Mouse (Mus musculus): ENCODE data around the gene Olfr656. TPM values are rescaled to one million over a fixed set of nuclear protein-coding genes. Genes with fewer than 3 reads are reported as not detected.

Olfr656 gene
- not detected in 2 replicates for polyA plus RNA-seq (2012)

DNA sequence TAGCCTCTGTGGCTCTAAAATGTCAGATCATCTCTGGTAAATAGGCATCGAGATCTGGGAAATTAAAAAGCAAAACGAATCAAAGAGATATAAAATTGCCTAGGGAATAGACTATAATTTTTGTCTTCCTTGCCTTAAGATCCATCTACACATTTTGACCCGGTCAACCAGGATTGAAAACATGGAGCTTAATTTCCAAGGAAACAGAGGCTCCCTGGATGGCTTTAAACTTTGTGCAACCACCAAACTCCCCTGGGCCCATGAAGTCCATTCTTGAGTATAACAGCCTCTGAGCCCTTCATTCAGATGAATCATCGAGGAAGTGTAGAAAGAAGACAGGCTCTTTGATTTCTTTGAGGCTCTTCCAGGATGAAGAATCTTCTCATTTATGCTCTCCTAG lies at the start of gene Olfr656:
Olfr656 (plus strand) TSS at position 301 of the 400 bp plus-strand sequence.
- no peak for TF ChIP-seq GATA1 (IDR thresholded peaks at IDR 0.05; ENCODE audit: low read length)

DNA sequence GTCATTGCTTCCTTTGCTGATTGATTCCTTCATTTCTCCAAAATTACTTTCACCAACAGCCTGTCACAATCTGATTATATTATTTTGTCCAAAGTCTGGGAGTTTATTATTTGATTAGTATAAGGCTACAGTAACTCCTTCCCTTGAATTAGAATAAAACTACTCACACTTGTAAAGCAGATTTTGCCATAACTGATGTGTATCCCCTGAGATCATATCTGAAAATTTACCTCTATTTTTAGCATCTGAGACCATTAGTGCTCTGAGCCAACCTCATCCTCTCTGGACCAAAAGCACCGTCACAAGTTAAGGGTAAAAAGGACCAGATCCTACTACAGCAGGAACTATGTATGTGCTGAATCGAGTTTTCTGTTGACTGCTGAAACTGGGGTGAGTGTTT lies 36.7 kb upstream of the Olfr656 start, which contains the start of gene Olfr653:
Olfr653 (plus strand) TSS at position 301 of the 400 bp plus-strand sequence.
- no peak for TF ChIP-seq GATA1 (IDR thresholded peaks at IDR 0.05; ENCODE audit: low read length)

DNA sequence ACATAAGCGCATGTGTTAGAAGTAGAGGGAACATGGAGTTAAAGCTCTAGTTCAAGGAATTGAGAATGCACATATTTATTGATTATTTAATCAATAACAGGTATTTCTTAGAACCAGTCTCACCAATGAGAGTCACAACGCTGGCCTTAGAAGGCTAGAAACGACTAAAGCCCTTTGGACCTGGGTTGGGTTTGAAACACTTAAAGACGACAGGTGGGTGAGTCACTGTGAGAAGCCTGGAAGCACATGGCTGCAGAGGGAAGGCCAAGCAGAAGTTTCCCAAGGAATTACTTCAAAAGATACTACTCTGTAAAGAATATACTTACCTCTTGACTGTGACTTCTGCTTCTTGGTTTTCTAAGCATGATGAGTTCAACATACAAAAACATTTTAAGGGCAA lies 32.9 kb upstream of the Olfr656 start:
- TF ChIP-seq GATA1 (IDR thresholded peaks at IDR 0.05; ENCODE audit: low read length) = no peak

DNA sequence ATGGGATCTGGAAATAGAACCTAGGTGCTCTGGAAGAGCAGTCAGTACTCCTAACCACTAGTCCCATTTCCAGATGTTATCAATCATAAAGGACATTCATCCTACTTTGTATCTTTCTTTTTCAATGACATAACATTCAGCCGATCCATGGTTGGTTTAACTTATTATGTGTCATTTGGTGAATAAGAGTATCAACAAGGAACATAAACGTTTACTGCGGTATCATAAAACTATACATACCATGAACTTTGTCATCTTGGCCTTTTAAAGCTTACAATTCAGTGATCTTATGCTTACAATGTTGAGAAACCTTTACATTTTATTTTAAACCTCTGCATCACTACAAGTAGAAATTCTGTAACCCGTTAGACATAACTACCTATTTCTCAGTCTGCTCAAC lies 32.3 kb upstream of the Olfr656 start:
- no peak for TF ChIP-seq GATA1 (IDR thresholded peaks at IDR 0.05; ENCODE audit: low read length)

DNA sequence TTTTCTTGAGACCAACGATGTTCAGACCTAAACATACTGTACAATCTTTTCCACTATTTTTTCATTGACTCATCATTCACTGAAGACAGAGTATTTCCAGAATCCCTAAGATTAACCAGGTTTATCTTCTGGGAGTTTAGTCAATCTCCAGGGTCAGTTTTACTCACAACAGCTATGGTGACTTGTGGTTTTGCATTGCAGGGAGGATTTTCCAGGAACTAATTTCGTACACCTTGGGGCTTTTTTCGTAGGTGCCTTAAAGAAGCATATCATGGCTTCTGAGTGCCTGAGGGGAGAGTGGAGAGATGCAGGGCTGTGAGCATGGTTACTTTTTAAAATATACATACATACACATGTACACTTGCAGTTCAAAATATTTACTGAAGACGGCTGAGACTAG lies 27.0 kb upstream of the Olfr656 start, which contains the start of gene Olfr654:
Olfr654 (plus strand) TSS at position 301 of the 400 bp plus-strand sequence.
- no peak for TF ChIP-seq GATA1 (IDR thresholded peaks at IDR 0.05; ENCODE audit: low read length)

DNA sequence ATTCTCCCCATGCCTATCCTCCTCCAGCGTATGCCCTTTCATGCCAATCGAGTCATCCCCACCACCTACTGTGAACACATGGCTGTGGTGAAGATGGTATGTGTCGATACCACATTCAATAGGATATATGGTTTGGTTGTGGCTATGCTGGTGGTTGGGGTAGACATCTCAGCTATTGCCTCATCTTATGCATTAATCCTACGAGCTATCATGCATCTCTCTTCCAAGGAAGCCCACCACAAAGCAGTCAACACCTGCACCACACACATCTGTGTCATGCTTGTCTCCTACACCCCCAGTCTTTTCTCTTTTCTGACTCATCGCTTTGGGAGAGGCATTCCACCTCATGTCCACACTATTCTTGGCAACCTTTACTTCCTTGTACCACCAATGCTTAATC lies 25.5 kb upstream of the Olfr656 start:
- no peak for TF ChIP-seq GATA1 (IDR thresholded peaks at IDR 0.05; ENCODE audit: low read length)

DNA sequence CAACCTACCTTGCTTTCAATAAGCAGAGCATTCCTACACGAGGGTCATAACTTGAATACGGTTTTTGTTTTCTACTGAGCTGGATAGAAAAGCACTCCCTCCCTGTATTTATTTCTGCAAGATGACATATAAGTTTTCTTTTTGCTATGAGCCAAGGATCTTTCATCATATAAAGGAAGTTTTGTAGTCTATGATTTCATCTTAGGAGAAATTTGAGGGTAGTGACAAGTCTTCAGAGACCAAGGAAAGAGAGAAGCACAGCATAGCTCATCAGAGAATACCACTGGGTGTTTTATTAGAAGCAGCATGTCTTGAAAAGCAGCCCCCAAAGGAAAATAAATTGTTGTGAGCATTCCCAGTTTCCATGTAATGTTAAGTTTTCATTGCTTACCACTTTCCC lies 12.1 kb upstream of the Olfr656 start, which contains the start of gene Olfr655:
Olfr655 (minus strand) TSS at position 101 of the 400 bp plus-strand sequence.
- TF ChIP-seq GATA1 (IDR thresholded peaks at IDR 0.05; ENCODE audit: low read length) = no peak

DNA sequence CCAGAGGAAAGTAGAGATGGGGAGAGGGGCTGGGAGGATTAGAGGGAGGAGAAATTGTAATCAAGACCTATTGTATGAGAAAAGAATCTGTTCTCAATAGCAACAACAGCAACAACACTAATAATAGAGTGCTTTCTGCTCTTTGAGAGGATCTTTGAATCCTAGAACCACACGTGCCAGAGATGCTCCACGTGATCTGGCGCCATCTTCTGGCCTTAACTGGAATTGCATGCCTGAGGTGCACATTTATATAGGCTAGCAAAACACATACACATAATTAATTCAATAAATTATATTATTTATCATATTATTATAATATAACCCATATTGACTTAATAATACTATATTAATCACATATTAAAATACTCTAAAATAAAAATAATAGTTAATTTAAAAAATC lies 10.6 kb upstream of the Olfr656 start:
- TF ChIP-seq GATA1 (IDR thresholded peaks at IDR 0.05; ENCODE audit: low read length) = no peak

DNA sequence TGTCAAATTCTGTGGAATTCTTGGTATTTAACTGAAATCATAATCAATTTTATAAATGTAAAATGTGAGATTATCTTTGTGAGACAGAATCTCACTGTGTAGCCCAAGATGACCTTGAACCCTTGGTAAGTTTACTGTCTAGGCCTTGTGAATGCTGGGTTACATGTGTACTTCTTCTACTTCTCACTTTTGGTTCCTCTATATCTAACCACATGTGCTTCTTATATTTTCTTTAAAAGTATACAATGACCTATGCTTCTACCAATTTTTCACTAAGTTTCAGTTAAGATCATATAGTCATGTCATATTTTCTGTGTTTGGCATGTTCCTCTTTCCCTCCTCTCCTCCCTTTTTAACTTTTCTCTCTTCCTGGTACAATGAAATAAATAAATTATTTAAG lies 9.0 kb upstream of the Olfr656 start:
- no peak for TF ChIP-seq GATA1 (IDR thresholded peaks at IDR 0.05; ENCODE audit: low read length)

DNA sequence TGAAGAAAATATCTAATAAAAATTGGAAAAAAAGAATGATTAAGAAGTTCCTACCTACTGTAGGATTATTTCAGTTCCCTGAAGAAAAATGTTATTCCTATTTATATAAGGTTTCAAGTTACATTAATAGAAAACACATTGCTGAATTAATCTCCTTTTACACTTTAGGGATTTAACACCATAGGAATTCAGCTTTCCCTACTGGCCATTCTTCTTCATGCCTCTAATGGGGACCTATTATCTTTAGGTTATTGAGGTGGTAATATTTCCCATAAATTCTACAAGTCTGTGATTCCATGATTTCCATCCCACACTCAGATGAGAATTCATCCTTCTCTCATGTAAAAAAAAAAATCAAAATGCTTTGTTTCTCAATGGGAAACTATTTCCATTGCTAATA lies 10.7 kb downstream of the Olfr656 start, which contains the start of gene Olfr657:
Olfr657 (plus strand) TSS at position 301 of the 400 bp plus-strand sequence.
- no peak for TF ChIP-seq GATA1 (IDR thresholded peaks at IDR 0.05; ENCODE audit: low read length)

DNA sequence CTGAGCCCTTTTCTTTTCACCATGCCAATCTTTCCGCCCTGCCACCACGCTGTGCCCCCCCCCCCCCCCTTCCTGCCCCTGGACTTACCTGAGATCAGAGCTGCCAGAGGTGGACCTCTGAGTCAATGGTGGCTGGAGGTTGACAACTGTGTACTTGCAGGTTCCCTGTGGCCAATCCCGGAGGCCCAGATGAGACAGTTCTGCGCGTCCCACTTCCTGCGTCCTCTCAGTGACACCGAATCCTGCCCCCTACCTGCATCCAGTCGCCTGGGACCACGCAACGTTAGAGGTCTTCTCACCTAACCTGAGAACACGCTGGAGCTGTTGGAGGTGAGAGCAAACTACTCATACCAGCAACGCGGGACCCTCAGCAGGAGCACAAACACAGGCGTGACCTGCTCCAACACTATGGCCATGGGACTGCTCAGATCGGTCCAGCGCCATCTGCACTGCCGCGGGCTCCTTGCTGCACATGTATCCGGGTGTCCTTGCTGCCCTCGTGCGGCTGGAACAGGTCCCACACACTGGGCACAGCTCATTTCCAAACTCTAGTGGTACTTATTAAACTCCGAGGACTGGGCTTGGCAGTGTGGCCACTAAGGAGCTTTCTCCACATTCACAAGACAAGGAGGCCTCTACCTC lies 33.2 kb downstream of the Olfr656 start, which contains the start of gene Olfr658:
Olfr658 (minus strand) TSS at position 465 of the 642 bp plus-strand sequence.
- TF ChIP-seq GATA1 (IDR thresholded peaks at IDR 0.05; ENCODE audit: low read length) = no peak

DNA sequence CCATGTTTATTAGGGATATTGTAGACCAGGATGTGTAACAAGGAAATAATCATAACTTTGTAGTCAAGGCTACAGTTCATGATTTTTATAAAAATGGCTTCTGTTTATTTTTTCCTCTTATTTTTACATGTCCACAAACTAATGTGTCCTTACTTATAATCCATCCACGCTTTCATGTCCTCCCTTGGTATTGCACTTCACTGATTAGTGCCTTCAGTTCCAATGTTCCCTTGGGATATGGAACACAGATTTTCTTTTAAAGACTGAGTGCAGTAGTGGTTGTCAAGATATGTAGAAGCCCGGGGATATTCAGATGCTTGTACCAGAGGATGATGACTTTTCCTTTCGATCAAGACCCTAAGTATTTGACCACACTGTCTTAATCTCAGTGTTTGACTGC lies 52.7 kb downstream of the Olfr656 start, which contains the start of gene Olfr659:
Olfr659 (plus strand) TSS at position 301 of the 400 bp plus-strand sequence.
- TF ChIP-seq GATA1 (IDR thresholded peaks at IDR 0.05; ENCODE audit: low read length) = no peak

Other genes with a start within 250 kb of the Olfr656 start
- not detected in 2 replicates for gene Trim30b, start 244.1 kb upstream of the Olfr656 start, polyA plus RNA-seq (2012)
- gene Trim30c, start 213.1 kb upstream of the Olfr656 start, polyA plus RNA-seq (2012) = not detected in 2 replicates
- gene Trim30a, start 148.8 kb upstream of the Olfr656 start, polyA plus RNA-seq (2012) = not detected in 2 replicates
- not detected in 2 replicates for gene Trim30d, start 106.1 kb upstream of the Olfr656 start, polyA plus RNA-seq (2012)
- gene Olfr651, start 63.8 kb upstream of the Olfr656 start, polyA plus RNA-seq (2012) = not detected in 2 replicates
- gene Olfr652, start 53.1 kb upstream of the Olfr656 start, polyA plus RNA-seq (2012) = not detected in 2 replicates
- gene Olfr653, start 36.6 kb upstream of the Olfr656 start, polyA plus RNA-seq (2012) = not detected in 2 replicates
- not detected in 2 replicates for gene Olfr654, start 26.9 kb upstream of the Olfr656 start, polyA plus RNA-seq (2012)
- gene Olfr655, start 12.2 kb upstream of the Olfr656 start, polyA plus RNA-seq (2012) = not detected in 2 replicates
- gene Olfr657, start 10.8 kb downstream of the Olfr656 start, polyA plus RNA-seq (2012) = not detected in 2 replicates
- gene Olfr658, start 33.4 kb downstream of the Olfr656 start, polyA plus RNA-seq (2012) = not detected in 2 replicates
- not detected in 2 replicates for gene Olfr659, start 52.8 kb downstream of the Olfr656 start, polyA plus RNA-seq (2012)
- not detected in 2 replicates for gene Olfr661, start 72.5 kb downstream of the Olfr656 start, polyA plus RNA-seq (2012)
- not detected in 2 replicates for gene Usp17le, start 163.5 kb downstream of the Olfr656 start, polyA plus RNA-seq (2012)
- gene Usp17lb, start 228.6 kb downstream of the Olfr656 start, polyA plus RNA-seq (2012) = not detected in 2 replicates
- not detected in 2 replicates for gene Usp17la, start 243.1 kb downstream of the Olfr656 start, polyA plus RNA-seq (2012)